Mouse (Mus musculus): ENCODE measurements around the gene Snrpa1.

DNA sequence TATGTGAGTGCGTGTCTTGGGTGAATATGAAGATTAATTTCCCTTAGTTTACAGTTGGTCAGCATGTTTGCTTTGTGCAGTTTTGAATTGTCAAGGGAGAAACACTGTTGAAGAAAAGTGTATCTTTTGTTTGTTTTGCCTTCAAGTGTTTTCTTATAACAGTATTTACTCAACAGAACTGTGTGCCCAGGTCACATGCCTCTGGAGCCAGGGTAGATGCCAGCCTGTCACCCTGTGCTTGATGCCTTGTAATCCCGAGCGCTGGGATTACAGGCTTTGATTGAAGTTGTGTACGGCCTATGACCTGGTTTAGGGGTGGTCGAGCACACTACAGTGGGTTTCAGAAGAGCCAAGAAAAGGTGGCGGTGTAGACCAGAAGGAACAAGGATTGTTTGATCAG, 25.0 kb downstream of the Snrpa1 start:
- TF ChIP-seq CTCF (IDR thresholded peaks at IDR 0.05), result no peak
- no peak for TF ChIP-seq EP300 (IDR thresholded peaks at IDR 0.05)
